Mouse (Mus musculus): Measurements from ENCODE around the gene Gstt1. TPM values are rescaled to one million over a fixed set of nuclear protein-coding genes. Genes with fewer than 3 reads are reported as not detected.

The Gstt1 gene
- polyA plus RNA-seq, 1 experiment from 2014 or later: 4.3 TPM

- peak overlapping the region; percentile 82 for H3K4me2 ChIP-seq
- peaks cover 4% of the 10 kb centered on the region; the same call in 1 of the 2 replicates for H3K27me3 ChIP-seq (ENCODE audit: control insufficient read depth, insufficient read depth, low read length)
- peaks cover 31% of the 10 kb centered on the region for H3K4me1 ChIP-seq (ENCODE audit: control insufficient read depth, insufficient read depth, low read length)
- H3K27ac ChIP-seq (ENCODE audit: low read depth, low read length): no peak overlapping the region
- peak overlapping the region; percentile 38 for H3K4me3 ChIP-seq (ENCODE audit: low read depth, low read length)
- 6% methylated on average over 9 of the region's 9 CpGs for WGBS (ENCODE audit: insufficient replicate concordance)
- no peaks in the 10 kb centered on the region for H3K9me3 ChIP-seq (replicated peaks; ENCODE audit: control insufficient read depth, low read length)
- H3K9ac ChIP-seq (ENCODE audit: low read depth, low read length): peak overlapping the region; percentile 62
- ATAC-seq (replicated peaks; ENCODE audit: insufficient number of reproducible peaks, low FRiP score, low TSS enrichment): no peak
- H3K36me3 ChIP-seq (ENCODE audit: control insufficient read depth, insufficient read depth, low read length): no peaks in the 10 kb centered on the region
These were observed 36.3 kb upstream of the Gstt1 start for GRCm38 (mm10) chr10:75834721-75835120.

GRCm38 (mm10) chr10:75834250-75834649, 35.9 kb upstream of the Gstt1 start:
- peak overlapping the region; percentile 82 for H3K4me2 ChIP-seq
- H3K4me1 ChIP-seq (ENCODE audit: control insufficient read depth, insufficient read depth, low read length): peaks cover 31% of the 10 kb centered on the region
- H3K36me3 ChIP-seq (ENCODE audit: control insufficient read depth, insufficient read depth, low read length): no peaks in the 10 kb centered on the region
- peaks cover 4% of the 10 kb centered on the region; the same call in 1 of the 2 replicates for H3K27me3 ChIP-seq (ENCODE audit: control insufficient read depth, insufficient read depth, low read length)
- H3K9me3 ChIP-seq (replicated peaks; ENCODE audit: control insufficient read depth, low read length): no peaks in the 10 kb centered on the region
- peak overlapping the region; percentile 38 for H3K4me3 ChIP-seq (ENCODE audit: low read depth, low read length)
- ATAC-seq (replicated peaks; ENCODE audit: insufficient number of reproducible peaks, low FRiP score, low TSS enrichment): no peak
- no peak overlapping the region for H3K27ac ChIP-seq (ENCODE audit: low read depth, low read length)
- H3K9ac ChIP-seq (ENCODE audit: low read depth, low read length): peak overlapping the region; percentile 62
- WGBS (ENCODE audit: insufficient replicate concordance): 2% methylated on average over 21 of the region's 21 CpGs

DNA sequence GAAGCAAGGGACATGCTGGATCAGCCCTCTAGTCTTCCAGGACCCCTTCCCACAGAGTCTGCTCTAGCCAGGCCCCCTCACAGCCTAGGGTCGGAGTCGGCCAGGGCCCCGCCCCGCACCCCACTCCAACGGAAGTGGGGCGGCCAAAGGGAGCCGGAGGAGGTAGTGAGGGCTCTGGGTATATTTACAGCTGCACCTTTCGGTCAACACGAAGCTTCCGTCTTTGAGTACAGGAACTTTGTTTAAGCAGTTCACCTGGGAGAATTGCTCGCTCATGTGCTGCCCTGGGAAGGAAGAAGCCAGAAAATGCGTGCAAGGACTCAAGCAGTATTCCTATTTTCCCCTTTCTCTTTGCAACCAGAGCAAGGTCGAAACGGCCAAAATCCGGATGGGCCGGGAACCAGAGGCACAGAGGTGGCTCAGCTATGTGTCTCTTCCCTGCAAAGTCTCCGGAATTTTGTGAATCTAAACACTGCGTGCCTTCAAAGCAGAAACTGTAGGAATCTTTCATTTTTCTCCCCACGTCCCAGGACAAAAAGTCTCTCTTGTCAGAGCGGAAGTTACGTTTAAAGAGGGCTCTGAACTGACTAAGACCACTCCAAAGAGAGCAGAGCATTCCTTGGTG, 35.2 kb upstream of the Gstt1 start:
- Histone ChIP-seq H3K27me3 (ENCODE audit: control insufficient read depth, insufficient read depth, low read length) (peaks cover 4% of the 10 kb centered on the region; the same call in 1 of the 2 replicates), H3K36me3 (ENCODE audit: control insufficient read depth, insufficient read depth, low read length) (no peaks in the 10 kb centered on the region), H3K4me1 (ENCODE audit: control insufficient read depth, insufficient read depth, low read length) (peaks cover 31% of the 10 kb centered on the region), H3K9ac (ENCODE audit: low read depth, low read length) (peak overlapping the region; percentile 62), H3K4me3 (ENCODE audit: low read depth, low read length) (peak overlapping the region; percentile 38), H3K4me2 (peak overlapping the region; percentile 82), H3K9me3 (replicated peaks; ENCODE audit: control insufficient read depth, low read length) (no peaks in the 10 kb centered on the region), H3K27ac (ENCODE audit: low read depth, low read length) (no peak overlapping the region)
- WGBS (ENCODE audit: insufficient replicate concordance): 12% methylated on average over 21 of the region's 21 CpGs
- no peak for ATAC-seq (replicated peaks; ENCODE audit: insufficient number of reproducible peaks, low FRiP score, low TSS enrichment)

DNA sequence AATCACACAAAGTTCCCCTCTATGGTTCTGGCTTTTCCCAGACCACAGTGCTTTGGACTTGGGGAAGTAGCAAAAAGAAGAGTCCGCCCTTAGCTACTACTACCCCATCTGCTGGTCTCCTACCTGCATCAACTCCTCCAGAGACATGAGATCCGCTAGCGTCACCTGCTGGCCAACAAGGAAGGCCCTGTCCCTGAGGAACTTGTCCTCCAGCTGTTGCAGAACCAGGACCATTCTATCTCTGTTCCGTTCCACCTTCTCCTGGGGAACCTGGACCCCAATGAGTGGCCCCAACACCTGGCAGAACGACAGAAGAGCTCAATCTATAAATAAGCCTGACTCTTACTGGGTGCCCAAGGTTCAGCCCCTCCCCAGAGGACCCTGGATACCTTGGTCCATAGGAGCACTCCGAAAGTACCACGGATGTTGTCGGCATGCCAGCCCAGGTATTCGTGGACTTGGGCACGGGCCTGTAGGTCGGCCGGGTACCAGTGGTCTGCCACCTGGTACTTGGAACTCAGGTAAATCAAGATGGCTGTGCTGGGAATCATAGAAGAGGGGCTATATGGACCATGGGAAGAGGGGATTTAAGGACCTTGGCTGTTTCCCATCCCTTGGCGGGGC, 34.0 kb upstream of the Gstt1 start:
- no peak overlapping the region for H3K4me3 ChIP-seq (ENCODE audit: low read depth, low read length)
- H3K9ac ChIP-seq (ENCODE audit: low read depth, low read length): no peak overlapping the region
- H3K36me3 ChIP-seq (ENCODE audit: control insufficient read depth, insufficient read depth, low read length): no peaks in the 10 kb centered on the region
- no peak overlapping the region for H3K4me2 ChIP-seq
- H3K27ac ChIP-seq (ENCODE audit: low read depth, low read length): no peak overlapping the region
- no peak for ATAC-seq (replicated peaks; ENCODE audit: insufficient number of reproducible peaks, low FRiP score, low TSS enrichment)
- peaks cover 23% of the 10 kb centered on the region for H3K4me1 ChIP-seq (ENCODE audit: control insufficient read depth, insufficient read depth, low read length)
- 55% methylated on average over 13 of the region's 13 CpGs for WGBS (ENCODE audit: insufficient replicate concordance)
- H3K9me3 ChIP-seq (replicated peaks; ENCODE audit: control insufficient read depth, low read length): no peaks in the 10 kb centered on the region
- H3K27me3 ChIP-seq (ENCODE audit: control insufficient read depth, insufficient read depth, low read length): peaks cover 4% of the 10 kb centered on the region; the same call in 1 of the 2 replicates

GRCm38 (mm10) chr10:75830275-75830670, 31.9 kb upstream of the Gstt1 start:
- Histone ChIP-seq H3K9ac (ENCODE audit: low read depth, low read length) (no peak overlapping the region), H3K27ac (ENCODE audit: low read depth, low read length) (no peak overlapping the region), H3K27me3 (ENCODE audit: control insufficient read depth, insufficient read depth, low read length) (peaks cover 4% of the 10 kb centered on the region; the same call in 1 of the 2 replicates), H3K4me3 (ENCODE audit: low read depth, low read length) (no peak overlapping the region), H3K36me3 (ENCODE audit: control insufficient read depth, insufficient read depth, low read length) (no peaks in the 10 kb centered on the region), H3K9me3 (replicated peaks; ENCODE audit: control insufficient read depth, low read length) (no peaks in the 10 kb centered on the region), H3K4me2 (no peak overlapping the region), H3K4me1 (ENCODE audit: control insufficient read depth, insufficient read depth, low read length) (peaks cover 10% of the 10 kb centered on the region)
- 85% methylated on average over 2 of the region's 2 CpGs for WGBS (ENCODE audit: insufficient replicate concordance)
- ATAC-seq (replicated peaks; ENCODE audit: insufficient number of reproducible peaks, low FRiP score, low TSS enrichment): no peak

DNA sequence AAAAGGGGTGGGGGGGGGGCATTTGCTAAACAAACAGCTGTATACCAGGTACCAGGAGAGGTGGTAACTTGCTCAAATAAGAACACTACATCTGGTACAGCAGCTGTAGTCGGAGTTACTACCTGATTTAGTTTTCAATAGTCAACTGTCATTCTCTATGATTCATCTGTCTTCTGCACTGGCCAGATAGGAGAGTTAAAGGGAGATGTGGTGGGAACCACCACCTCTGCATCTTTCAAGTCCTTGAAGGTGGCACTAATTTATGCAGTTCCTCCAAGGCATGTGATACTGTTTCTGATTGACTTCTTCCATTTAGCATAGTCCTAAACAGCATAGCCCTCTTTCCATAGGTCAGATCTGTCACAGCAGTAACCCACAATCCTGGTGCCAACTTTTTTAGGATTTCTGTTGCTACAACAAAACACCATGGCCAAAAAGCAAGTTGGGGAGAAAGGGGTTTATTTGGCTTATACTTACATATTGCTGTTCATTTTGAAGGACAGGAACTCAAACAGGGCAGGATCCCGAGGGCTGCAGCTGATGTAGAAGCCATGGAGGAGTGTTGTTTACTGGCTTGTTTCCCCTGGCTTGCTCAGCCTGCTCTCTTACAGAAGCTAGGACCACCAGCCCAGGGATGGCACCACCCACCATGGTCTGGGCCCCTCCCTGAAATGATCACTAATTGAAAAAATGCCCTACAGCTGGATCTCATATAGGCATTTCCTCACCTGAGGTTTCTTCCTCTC, 31.3 kb upstream of the Gstt1 start:
- H3K9ac ChIP-seq (ENCODE audit: low read depth, low read length): no peak overlapping the region
- peaks cover 4% of the 10 kb centered on the region; the same call in 1 of the 2 replicates for H3K27me3 ChIP-seq (ENCODE audit: control insufficient read depth, insufficient read depth, low read length)
- no peak for ATAC-seq (replicated peaks; ENCODE audit: insufficient number of reproducible peaks, low FRiP score, low TSS enrichment)
- H3K27ac ChIP-seq (ENCODE audit: low read depth, low read length): no peak overlapping the region
- whole genome bisulfite sequencing (ENCODE audit: insufficient replicate concordance): 83% methylated on average over 2 of the region's 2 CpGs
- H3K36me3 ChIP-seq (ENCODE audit: control insufficient read depth, insufficient read depth, low read length): no peaks in the 10 kb centered on the region
- no peak overlapping the region for H3K4me3 ChIP-seq (ENCODE audit: low read depth, low read length)
- H3K4me1 ChIP-seq (ENCODE audit: control insufficient read depth, insufficient read depth, low read length): peaks cover 8% of the 10 kb centered on the region
- no peaks in the 10 kb centered on the region for H3K9me3 ChIP-seq (replicated peaks; ENCODE audit: control insufficient read depth, low read length)
- no peak overlapping the region for H3K4me2 ChIP-seq

GRCm38 (mm10) chr10:75828500-75828931, 30.1 kb upstream of the Gstt1 start:
- no peak overlapping the region for H3K9ac ChIP-seq (ENCODE audit: low read depth, low read length)
- H3K4me1 ChIP-seq (ENCODE audit: control insufficient read depth, insufficient read depth, low read length): peaks cover under 1% of the 10 kb centered on the region
- no peak for ATAC-seq (replicated peaks; ENCODE audit: insufficient number of reproducible peaks, low FRiP score, low TSS enrichment)
- H3K27ac ChIP-seq (ENCODE audit: low read depth, low read length): no peak overlapping the region
- H3K4me3 ChIP-seq (ENCODE audit: low read depth, low read length): no peak overlapping the region
- peaks cover 4% of the 10 kb centered on the region; the same call in 1 of the 2 replicates for H3K27me3 ChIP-seq (ENCODE audit: control insufficient read depth, insufficient read depth, low read length)
- no peaks in the 10 kb centered on the region for H3K36me3 ChIP-seq (ENCODE audit: control insufficient read depth, insufficient read depth, low read length)
- H3K4me2 ChIP-seq: no peak overlapping the region
- no peaks in the 10 kb centered on the region for H3K9me3 ChIP-seq (replicated peaks; ENCODE audit: control insufficient read depth, low read length)

GRCm38 (mm10) chr10:75827668-75828360, 29.4 kb upstream of the Gstt1 start:
- Histone ChIP-seq H3K4me2 (no peak overlapping the region), H3K9me3 (replicated peaks; ENCODE audit: control insufficient read depth, low read length) (0 out of 2 replicates have a peak, but pooled peaks cover 3% of the 10 kb centered on the region), H3K36me3 (ENCODE audit: control insufficient read depth, insufficient read depth, low read length) (no peaks in the 10 kb centered on the region), H3K9ac (ENCODE audit: low read depth, low read length) (no peak overlapping the region), H3K4me3 (ENCODE audit: low read depth, low read length) (no peak overlapping the region), H3K27ac (ENCODE audit: low read depth, low read length) (no peak overlapping the region), H3K4me1 (ENCODE audit: control insufficient read depth, insufficient read depth, low read length) (no peaks in the 10 kb centered on the region), H3K27me3 (ENCODE audit: control insufficient read depth, insufficient read depth, low read length) (no peaks in the 10 kb centered on the region)
- ATAC-seq (replicated peaks; ENCODE audit: insufficient number of reproducible peaks, low FRiP score, low TSS enrichment): no peak
- WGBS (ENCODE audit: insufficient replicate concordance): 86% methylated on average over 4 of the region's 4 CpGs
